Mouse (Mus musculus) mature B cell (primary cell): Measurements from ENCODE around the gene Abhd16a.
"Not testable (repeated sequence)": the region's sequence is repeated elsewhere in the genome, so short reads cannot be mapped to it uniquely, and the experiment has no call there.

Source experiments
- in situ Hi-C: fragments of 300-500 bp; cut with MboI; formaldehyde crosslinking; loops from 2 replicates; pipeline ENCODE4 v1.14.3; 2019

The Abhd16a gene

GRCm38 (mm10) chr17:35115046-35116019 is 26.3 kb downstream of the Abhd16a start, which contains the start of gene Ly6g5b:
Ly6g5b (minus strand) TSS chr17:35115428.
- in situ Hi-C loops: no loop called here

- in situ Hi-C loops: no loop called here
Measured at GRCm38 (mm10) chr17:35120745-35121142, 31.7 kb downstream of the Abhd16a start.

DNA sequence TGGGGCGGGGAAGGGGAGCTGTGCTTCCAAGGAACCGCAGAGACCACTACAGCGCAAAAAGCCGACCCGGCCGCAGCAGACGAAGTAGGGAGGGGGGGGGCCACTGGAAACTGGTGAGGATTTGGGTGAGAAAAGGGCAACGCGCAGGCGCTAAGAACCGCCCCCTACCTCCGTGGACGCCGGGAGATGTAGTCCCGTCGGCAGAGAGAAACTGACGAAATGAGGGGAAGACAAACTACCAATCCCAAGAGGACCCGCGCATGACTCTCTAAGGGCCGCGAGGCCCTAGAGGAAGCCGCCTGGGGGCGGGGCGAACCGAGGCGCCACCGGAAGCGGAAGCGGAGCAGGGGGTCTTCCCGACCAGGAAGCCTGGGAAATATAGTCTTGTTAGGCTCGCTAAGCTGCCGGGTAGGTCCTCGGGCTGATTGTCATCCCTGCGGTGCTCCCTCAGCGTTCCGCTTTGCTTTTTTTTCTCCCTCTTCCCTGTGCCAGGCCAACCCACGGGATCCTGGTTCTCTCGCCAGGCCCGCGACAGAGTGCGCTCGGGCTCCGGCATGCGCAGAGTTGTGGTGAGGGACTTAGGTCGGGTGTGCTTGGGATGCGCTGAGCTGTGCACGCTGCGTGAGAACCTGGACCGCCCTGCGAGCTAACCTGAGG is 32.2 kb downstream of the Abhd16a start, which contains the start of gene Gpank1:
Gene Gpank1, plus strand, starts transcription at position 313 of the 657 bp plus-strand sequence.
- in situ Hi-C loops: no loop called here

DNA sequence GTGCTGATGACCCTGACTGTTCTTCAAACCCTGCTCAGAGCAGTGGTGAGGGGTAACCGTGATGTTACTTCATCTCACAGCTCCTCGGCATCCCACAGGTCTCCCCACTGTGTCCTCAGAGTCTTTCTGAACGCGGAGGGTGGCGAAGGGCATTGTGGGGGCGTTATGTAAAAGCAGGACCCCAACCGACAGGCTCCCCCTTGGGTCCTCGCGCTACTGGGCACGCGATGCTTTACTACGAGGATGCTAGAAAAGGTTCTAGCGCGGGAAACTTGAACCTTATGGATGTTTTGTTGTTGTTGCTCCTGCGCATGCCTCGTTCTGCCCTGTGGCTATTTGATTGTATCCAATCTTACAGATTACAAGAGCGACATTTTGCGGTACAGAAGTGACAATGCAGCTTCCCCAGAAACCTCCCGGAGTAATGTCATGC is 32.8 kb downstream of the Abhd16a start, which contains the start of gene Csnk2b:
Gene Csnk2b, minus strand, starts transcription at position 183 of the 433 bp plus-strand sequence.
- in situ Hi-C loops: no loop called here

DNA sequence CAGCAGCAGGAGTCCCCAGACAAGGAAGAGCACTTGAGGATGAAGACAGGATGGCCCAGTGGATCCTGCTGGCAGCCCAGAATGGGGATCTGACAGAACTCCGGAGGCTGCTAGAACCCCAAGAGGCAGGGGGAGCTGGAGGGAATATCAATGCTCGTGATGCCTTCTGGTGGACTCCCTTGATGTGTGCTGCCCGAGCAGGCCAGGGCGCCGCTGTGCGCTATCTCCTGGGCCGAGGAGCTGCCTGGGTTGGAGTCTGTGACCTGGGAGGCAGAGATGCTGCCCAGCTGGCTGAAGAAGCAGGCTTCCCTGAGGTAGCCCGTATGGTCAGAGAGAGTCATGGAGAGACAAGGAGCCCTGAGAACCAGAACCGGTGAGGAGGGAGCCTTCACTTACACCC is 34.2 kb downstream of the Abhd16a start:
- in situ Hi-C loops: not testable (repeated sequence)

GRCm38 (mm10) chr17:35124261-35124896 is 35.3 kb downstream of the Abhd16a start:
- in situ Hi-C loops: not testable (repeated sequence)

- in situ Hi-C loops: no loop called here
Measured at GRCm38 (mm10) chr17:35125081-35125480, 36.0 kb downstream of the Abhd16a start.

GRCm38 (mm10) chr17:35125578-35125977 is 36.5 kb downstream of the Abhd16a start:
- in situ Hi-C loops: no loop called here

DNA sequence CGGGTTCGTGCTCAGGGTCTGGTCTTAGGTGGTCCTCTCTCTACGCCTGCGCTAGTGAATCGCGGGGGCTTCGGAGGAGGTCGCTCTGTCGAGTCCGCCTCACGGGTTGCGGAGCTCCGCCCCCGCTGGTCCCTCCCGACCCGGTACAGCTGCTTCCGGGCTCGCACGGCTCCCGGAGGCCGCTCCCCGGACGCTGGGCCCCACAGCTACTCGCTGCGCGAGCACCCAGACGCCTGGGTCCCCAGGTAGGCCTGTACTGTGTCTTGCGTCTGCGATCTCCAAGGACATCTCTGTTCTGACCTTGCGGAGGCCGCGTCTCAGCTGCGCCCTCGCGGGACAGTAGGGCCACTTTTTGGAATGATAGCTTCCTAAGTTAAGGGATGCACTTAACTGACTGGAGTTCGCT is 37.1 kb downstream of the Abhd16a start, which contains the start of gene D17H6S53E:
Gene D17H6S53E, plus strand, starts transcription at position 168 of the 406 bp plus-strand sequence.
- in situ Hi-C loops: no loop called here

DNA sequence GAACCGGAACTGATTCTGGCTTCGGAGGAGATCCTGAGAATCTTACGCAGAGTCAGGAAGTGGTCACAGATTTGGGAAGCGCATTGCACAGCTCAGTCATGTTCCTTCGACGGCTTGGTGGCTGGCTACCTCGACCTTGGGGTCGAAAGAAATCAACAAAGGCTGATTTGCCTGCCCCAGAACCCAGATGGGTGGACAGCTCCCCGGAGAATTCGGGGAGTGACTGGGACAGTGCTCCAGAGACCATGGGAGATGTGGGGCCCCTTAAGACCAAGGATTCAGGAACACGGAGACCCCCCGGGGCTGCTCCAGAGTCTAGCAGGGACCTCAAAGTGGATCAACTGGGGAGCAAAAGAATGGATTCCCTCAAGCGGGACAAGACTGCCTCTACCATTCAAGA is 38.0 kb downstream of the Abhd16a start:
- in situ Hi-C loops: no loop called here

DNA sequence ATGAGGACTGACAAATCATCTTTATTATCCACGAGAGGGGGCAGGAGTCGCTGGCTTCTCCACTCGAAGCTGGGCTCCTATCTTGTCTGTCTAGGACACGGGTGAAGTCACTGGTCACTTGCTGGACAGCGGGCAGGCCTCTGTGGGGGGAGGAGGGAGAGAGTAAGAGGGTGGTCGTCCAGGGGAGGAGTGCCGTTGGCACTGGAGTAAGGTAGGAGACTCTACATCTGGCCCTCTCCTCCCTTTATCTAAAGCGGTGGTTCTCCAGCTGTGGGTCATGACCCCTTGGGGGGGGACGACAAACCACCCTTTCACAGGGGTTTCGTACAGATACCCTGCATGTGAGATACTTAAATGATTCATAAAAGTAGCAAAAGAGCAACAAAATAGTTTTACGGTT is 39.9 kb downstream of the Abhd16a start:
- in situ Hi-C loops: no loop called here

DNA sequence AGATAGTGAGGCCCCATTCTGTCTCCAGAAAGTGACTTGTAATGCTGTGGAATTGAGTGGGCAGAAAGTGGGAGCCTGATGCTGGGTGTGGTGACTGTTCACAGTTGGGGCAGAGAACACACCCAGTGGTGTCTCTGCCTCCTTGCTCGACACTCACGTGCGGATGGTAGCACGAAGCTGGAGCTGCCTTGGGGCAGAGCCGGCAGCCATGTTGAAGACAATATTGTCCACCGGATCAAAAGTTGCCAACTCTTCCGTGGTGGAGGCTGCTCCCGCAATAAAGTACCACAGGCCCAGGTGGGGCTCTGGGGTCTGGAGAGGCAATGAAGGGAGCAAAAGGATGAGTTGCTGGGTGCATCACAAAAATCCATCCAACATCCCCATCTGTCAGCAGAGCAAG is 42.0 kb downstream of the Abhd16a start:
- in situ Hi-C loops: no loop called here

DNA sequence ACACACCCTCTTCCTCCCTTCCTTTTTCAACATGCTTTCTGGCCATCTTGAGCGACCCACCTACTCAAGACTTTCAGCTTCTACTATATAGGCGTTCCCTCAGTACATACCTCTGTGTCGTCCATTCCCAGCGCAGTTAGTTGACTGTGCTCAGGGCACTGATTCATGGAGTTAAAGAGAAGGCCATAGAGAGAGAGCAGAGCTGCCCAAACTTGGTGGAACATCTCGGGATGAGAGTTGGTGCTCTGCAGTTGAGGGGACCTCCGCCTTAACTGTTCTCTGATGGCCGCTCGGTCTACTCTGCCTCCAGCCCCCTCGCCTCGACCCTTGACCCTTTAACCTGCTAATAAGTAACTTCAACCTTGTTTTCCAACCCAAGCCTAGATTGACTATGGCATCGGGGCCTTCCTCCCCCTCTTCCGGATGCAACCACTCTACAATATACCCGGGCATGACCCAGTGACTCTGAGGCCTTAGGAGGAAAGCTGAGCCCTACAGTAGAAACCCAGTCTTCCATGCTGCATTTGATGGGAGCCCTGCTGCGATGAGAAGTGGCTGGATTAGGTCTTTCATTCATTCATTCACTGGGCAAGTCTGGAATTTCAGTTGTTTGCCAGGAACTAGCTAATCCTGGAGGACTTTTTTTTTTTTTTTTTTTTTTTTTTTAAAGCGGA is 42.6 kb downstream of the Abhd16a start, which contains the start of gene Apom:
Gene Apom, minus strand, starts transcription at position 551 of the 674 bp plus-strand sequence.
- in situ Hi-C loops: no loop called here

DNA sequence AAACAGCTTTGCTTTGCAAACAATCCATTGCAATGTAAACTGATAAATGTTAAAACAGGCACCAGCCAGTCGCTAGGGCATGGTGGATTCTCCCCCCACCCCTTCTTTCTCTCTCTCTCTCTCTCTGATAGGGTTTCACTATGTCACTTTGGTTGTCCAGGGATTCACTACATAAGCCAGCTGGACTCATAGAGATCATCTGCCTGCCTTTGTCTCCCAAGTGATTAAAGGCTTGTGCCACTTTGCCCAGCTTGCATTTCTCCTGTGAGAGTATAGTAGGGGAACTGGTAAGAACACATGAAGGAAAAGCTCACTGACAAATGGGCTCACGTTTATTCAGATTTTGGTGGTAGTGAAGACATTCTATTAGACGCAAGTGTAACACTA is 43.1 kb downstream of the Abhd16a start:
- in situ Hi-C loops: no loop called here

- in situ Hi-C loops: no loop called here
Measured at GRCm38 (mm10) chr17:35133517-35133916, 44.5 kb downstream of the Abhd16a start.

DNA sequence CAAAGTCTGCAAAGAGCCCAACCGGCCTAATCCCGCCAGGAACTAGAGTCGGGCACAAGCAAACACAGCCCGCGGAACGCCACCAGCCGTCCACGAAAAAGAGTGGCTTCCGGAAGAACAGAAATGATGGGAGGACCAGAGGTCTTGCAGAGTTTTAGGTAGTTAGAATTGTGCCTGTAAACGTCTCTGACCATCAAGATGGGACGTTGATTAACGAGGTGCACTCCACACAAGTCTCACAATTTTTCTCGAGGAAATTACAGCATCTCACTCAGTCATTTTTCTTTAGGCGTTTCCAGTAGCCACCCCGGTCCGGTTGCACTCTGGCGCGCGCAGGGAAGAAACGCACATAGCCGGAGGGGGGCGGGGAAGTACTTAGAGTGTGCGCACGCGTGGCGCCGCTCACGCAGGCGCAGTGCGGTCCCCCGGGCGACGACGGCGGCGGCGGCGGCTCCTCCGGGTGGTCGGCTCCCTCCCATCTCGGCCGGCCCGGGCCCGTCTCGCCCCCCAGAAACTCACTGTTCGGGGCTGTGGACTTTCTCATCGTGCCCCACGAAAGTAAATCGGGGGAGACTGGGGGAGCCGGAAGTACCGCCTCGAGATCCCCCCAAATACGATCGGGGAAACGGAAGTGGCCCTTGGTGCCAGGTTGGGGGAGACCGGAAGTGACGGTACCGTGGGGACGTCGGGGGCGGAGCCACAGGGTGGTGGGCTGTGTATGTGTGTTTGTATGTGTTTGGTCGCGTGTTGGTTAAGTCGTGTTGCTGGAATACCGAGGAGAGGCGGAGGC is 45.9 kb downstream of the Abhd16a start, which contains the start of gene Bag6:
Gene Bag6, plus strand, starts transcription at position 378 of the 790 bp plus-strand sequence.
- in situ Hi-C loops: no loop called here

DNA sequence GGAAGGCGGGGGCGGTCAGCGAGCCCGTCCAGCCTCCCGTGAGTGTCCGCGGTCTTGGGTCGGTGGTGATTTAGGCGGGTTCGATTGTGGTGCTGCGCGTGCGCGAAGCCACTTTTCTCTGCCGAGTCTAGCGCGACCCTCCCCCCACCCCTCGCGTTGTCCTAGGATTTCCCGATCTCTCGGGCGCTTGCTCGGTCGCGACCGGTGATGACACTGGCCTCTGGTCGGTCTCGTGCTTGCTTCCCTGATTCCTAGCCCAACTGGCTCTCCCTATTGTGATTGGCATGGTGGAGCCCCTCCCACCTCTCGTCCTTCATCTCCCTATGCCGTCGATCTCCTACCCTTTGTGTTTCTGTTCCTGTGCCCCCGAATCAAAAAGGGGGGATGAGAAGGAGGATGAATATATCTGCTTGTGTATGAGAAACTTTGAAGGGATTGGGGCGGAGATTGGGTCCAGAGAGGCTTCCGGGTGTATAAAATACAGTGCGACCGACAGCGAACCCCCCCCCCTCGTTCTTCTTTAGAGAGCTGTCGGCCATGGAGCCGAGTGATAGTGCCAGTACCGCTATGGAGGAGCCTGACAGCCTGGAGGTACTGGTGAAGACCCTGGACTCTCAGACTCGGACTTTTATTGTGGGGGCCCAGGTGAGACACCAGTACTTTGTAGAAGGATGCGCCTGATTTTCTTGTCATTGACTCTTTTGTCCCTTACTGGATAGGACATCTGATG is 46.7 kb downstream of the Abhd16a start:
- in situ Hi-C loops: no loop called here

- in situ Hi-C loops: no loop called here
Measured at GRCm38 (mm10) chr17:35139269-35139668, 50.2 kb downstream of the Abhd16a start.

- in situ Hi-C loops: no loop called here
Measured at GRCm38 (mm10) chr17:35140490-35140996, 51.5 kb downstream of the Abhd16a start.

- in situ Hi-C loops: no loop called here
Measured at GRCm38 (mm10) chr17:35141971-35142370, 52.9 kb downstream of the Abhd16a start.
